Mouse (Mus musculus) lung, adult 2 months (tissue): ENCODE results near the gene Wdr81.

Experiments used
- CTCF ChIP-seq: fragments of 200-500 bp; IDR thresholded peaks from 2 replicates; pipeline ENCODE4 v1.5.1; 2011; ENCODE audit warnings: mild to moderate bottlenecking, low read length, control low read depth; ENCODE audit not compliant: insufficient read depth
- POLR2A ChIP-seq: fragments of 200-500 bp; IDR thresholded peaks from 2 replicates; pipeline ENCODE4 v1.6.1; 2011; ENCODE audit warnings: low read depth, mild to moderate bottlenecking, control low read depth, low read length, borderline replicate concordance; ENCODE audit errors: extremely low read depth

DNA sequence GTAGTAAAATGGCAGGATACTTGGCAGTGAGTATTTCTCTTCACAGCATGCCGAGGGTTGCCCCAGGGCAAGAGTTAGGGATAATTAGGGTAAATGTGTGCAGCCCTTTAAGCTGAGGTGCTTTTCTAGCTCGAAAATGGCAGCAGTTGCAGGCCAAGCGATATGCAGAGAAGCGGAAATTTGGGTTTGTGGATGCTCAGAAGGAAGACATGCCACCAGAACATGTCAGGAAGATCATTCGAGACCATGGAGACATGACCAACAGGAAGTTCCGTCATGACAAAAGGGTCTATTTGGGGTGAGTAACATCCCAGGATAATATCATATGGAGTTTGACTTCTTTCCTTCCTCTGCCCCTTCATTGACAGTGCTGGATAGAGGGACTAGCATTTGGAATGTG is 33.0 kb upstream of the Wdr81 start:
- no peak for TF ChIP-seq POLR2A
- no peak for TF ChIP-seq CTCF
